Mouse (Mus musculus): Measurements from ENCODE around the gene Mmp2.
"Not testable (repeated sequence)": the region's sequence is repeated elsewhere in the genome, so short reads cannot be mapped to it uniquely, and the experiment has no call there.

Gene Mmp2

DNA sequence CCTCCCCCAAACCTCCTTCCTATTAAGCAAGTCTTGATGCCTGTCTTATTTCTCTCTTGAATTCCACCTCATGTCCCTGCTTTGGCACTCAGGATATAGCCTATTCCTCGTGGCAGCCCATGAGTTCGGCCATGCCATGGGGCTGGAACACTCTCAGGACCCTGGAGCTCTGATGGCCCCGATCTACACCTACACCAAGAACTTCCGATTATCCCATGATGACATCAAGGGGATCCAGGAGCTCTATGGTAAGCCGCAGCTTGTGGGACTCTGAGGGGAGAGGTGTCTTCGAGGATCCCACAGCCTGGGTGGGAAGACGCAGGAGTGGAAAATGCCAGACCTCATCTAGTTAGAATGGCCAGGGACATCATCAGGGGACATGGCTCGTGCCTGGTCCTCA lies 12.1 kb downstream of the Mmp2 start:
- DNase-seq (ENCODE audit: low spot score): no peak

DNA sequence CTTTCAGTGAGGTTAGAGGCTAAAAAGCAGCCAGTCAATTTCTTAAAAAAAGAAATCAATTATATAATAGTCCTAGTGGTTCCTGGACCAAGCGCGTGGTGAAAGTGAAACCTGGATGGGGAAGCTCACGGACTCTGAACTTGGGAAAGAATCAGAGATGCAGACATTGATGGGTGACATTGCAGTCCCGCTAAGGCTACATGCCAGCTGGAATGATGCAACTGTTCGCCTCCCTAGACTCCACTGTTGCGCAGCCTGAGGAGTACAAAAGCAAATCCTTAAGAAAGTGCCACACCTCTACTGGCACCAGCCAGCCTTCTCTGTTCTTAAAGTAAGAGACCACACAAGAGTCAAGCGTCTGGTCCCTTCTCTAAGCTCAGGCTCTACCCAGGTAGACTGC lies 12.8 kb downstream of the Mmp2 start:
- no peak for DNase-seq (ENCODE audit: low spot score)

DNA sequence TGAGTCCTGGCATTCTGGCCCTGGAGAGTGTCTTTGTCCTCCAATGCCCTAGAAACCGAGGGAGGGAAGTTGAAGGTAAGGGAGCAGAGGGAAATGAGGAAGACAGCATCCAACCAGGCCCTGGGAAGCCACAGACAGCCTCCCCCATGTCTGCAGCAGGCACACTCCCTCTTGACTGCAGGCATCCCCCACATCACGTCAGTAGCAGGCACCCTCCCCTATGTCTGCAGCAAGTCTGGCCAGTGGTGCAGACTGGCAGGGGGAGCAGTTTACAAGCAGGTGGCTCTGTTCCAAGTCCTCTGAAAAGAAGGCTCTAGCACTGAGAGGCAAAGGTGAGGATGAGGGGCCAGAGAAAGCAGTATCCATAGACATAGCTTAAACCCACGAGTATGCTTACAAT lies 19.6 kb downstream of the Mmp2 start:
- no peak for DNase-seq (ENCODE audit: low spot score)

DNA sequence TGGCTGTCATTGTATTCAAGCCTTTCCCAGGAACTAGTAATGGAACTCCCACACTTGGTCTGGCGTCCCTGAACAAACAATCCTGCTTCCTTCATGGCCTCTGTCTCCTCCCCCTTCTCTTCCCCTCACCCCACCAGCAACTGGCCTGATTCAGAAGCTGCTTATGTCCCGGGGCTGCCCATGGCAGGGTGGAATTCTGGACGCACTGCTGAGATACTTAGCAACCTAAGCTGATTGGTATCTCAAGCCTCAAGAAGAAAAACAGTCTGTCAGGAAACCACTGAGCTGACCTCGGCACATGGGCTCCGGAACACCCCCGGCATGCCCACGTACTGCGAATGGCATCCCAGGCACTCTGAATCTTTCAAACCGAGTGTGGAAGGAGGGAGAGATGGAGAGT lies 20.2 kb downstream of the Mmp2 start:
- no peak for DNase-seq (ENCODE audit: low spot score)

DNA sequence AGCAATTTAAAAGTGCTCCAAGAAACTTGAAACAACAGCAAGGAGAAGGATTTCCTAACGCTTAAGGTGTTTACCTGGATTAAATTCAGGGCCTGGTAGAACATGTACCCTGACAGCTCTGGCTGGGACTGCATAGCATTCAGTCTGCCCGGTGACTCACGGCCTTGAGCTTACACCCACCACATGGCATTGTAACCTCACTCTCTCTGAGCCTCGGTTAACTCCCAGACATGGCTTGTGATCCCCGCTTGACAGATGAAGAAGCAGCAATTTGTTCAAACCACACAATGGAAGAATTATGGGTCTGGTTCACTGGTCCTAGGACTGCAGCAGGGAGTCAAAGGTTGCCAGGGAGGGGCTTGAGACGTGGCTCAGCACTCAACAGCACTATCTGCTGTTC lies 22.2 kb downstream of the Mmp2 start:
- no peak for DNase-seq (ENCODE audit: low spot score)

DNA sequence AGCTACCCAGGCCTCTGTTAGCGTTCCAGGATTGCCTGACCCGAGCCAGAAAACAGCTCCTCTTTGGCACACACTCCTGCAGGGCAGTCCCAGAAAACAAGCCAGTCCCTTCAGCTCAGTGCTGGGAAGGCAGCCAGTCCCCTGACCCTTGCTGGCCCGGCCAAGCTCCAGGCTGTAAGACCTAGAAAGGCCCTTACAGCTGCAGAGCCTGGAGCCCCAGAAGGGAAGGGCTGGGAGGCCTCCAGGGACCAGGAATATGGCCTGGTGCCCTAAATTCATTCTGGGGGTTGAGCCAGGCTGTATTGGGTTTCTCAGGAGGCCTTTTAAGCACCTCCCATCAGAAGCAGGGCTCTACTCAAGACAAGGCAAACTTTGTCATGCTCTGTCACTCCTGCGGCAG lies 23.1 kb downstream of the Mmp2 start:
- no peak for DNase-seq (ENCODE audit: low spot score)

DNA sequence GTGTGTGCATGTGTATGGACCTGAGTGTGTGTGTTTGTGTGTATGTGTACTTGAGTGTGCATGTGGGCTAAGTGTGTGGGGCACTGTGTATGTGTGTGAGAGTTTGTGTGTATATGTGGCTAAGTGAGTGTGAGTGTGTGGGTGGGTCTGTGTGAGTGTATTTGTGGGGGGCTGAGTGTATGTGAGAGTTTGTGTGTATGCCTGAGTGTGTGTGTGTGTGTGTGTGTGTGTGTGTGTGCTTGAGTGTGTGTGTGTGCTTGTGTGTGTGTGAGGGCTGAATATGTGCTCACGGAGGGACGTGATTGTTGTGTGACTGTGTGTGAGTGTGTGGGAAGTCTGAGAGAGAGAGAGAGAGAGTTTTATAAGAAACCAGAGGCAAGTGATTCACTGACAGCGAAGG lies 24.3 kb downstream of the Mmp2 start:
- no peak for DNase-seq (ENCODE audit: low spot score)

DNA sequence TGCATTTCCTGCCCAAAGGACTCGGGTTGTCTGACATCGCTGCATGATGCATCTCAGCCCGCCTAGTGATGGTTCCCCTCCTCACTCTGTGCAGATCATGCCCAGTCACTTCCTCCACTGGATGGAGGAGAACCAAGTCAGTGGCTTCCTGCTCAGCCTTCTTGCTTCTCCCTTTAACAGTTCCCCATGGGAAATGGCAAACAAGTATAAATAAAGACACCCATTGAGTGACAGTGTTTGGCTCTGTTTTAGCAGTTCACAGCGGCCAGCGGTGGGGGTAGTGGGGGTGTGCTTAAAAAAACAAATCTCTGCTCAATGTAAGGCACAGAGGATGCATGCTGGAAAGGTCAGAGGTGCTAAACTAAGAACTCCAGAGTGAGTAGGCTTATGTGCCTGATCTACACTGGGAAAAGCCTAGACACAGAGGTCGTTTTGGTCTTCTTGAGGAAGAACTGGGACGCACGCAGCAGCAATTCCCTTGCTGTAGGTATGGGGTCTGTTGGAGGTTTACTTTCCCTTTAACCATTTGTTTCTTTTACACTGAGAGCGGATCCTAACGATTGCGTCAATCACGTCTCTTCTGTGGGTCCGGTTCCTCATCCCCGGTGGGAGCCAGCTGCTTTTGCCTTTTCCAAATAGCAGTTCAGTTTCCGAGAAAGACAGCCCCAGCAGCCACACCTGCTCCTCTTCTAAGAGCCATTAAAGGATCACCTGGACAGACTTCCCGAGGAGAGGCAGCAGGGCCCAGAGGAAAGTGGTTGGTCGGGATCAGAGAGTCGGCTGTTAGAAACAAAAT lies 26.3 kb downstream of the Mmp2 start:
- no peak for DNase-seq (ENCODE audit: low spot score)

DNA sequence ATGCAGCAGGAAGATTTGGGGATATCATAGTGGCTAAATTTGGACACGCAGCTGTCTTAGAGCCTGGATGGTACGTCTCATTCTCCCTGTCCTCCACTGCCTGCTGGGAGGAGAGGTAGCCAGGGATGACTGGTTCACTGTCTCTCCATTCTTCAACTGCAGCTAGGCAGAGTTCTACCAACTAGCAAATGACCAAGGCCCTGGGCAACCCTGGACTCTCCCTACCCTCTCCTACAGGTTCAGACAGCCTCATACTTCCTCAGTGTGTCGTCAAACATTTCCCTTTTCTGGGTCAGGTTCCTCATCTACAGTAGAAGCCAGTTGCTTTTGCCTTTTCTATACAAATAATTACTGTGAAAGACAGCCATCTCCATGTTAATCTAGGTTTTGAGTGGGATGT lies 27.6 kb downstream of the Mmp2 start:
- DNase-seq (ENCODE audit: low spot score): no peak

DNA sequence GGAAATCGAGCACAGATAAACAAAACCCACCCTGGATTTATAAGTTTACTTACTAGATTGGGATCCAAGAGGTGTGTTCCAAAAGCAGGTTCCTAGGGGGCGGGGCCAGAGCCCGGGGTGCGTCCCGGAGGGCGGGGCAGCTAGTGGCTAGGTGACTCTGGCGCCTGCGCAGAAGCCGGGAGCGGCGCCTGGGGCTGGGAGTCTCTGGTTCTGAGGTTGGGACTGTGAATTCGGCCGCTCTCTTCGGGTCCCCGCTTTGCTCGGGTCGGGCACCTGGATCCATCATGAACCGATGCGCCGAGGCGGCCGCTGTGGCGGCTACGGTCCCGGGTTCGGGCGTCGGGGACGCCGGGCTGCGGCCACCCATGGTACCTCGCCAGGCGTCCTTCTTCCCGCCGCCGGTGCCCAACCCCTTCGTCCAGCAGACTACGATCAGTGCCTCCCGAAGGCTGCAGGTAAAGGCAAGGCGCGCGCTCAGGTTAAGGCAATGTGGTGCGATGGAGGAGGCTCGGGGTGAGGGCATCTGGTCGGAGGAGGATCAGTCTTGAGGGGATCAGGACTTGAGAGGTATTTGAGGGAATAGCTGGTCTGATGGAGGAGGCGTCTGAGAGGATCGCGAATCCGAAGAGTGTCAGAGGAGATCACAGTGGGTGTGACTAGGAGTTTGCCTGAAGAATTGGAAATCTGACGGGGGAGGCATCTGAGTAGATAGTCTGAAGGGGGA lies 28.2 kb downstream of the Mmp2 start, which contains the start of gene Lpcat2:
Gene Lpcat2, plus strand, starts transcription at position 169 of the 724 bp plus-strand sequence.
- no peak for DNase-seq (ENCODE audit: low spot score)

DNA sequence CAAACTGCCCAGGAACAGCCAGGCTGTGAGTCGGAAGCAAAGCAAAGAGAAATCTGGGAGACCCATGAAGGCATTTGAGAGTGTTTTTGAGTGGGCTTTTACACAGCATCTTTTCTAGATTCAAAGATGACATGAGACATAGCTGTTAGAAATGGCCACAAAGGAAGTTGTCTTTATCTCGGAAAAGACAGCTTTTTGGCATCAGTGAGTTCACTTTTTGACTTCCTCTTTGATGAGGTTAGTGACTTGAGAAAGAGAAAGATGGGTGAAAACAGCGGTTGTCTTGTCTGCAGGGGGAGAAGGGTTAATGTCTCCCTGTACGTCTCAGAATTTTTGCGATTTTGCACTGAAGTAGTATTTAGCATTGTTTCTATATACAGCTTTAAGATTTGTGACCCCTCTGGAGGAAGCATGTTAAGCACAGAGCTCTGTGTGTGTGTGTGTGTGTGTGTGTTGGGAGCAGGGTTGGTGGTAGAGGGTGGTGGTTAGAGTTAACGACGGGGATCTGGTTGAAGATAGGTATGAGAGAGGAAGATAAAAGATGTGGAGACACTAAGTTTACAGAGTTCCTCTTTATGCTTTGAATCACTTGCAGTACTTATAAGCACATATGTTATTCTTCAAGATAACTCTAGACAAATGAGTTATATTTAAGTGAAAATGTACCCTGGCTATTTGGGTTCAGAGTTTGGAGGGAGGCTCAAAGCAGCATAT lies 29.3 kb downstream of the Mmp2 start:
- no peak for DNase-seq (ENCODE audit: low spot score)

DNA sequence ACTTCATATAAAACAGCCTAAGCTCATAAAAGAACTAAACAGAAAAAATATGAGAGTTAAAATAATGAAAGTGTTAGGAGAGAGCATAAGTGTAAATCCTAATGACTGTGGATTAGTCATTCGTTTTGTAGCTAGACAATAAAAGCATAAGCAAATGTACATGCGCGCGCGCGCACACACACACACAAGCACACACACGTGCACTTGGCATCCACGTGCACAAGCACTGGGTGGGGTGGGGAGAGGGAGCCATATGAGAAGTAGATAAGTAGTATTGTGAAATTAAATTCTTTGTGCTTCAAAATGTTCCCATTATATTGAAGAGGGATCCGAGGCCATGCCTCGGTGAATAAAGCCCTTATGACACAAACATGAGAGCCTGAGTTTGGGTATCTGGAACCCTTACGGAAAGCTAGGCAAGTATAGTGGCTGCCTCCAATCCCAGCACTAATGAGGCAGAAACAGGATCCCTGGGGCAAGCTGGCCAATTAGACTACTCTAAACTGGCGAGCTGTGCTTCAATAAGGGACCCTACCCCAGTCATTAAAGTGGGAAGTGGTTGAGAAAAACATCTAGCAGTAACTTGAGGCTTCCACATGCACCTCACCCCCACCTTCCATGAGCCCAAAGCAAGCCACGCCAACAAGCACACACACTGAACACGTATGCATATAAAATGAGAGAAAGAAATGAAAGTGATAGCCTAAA lies 31.5 kb downstream of the Mmp2 start:
- DNase-seq (ENCODE audit: low spot score): no peak

DNA sequence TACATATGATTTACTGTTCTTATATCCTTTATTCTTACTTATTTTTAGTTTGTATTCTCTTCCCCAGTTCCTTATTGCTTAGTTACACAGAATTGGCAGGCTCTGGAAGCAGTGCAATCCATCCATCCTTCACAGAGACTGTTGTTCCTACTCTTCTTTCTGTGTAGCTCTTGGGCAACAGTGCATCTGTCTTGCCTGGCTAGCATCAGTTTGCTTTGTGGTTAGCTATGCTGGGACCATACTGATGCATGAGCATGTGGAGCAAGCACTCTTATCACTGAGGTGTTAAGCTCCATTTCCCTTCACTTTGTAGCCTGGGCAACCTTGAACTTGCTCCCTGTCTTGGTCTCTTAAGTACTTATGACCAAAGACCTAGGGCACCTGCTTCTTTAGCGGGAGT lies 34.9 kb downstream of the Mmp2 start:
- no peak for DNase-seq (ENCODE audit: low spot score)

DNA sequence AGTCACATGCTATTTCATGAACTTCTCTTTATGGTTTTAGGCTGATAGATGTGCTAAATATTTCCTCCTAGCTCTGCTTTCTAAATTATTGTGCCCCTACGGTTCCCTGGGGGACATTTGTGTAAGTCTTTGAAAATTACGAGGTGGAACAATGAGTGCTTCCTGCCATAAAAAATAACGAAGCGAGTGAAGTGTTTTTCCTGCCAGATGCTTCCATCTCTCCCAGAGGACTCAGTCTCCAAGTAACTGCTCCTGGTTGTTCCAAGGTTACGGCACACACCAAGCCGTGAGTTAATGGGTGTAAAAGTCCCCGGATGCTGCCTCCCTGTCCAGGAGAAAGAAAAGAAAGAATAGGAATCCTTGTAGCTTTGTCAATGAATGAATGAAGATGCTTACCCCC lies 43.2 kb downstream of the Mmp2 start:
- no peak for DNase-seq (ENCODE audit: low spot score)

DNA sequence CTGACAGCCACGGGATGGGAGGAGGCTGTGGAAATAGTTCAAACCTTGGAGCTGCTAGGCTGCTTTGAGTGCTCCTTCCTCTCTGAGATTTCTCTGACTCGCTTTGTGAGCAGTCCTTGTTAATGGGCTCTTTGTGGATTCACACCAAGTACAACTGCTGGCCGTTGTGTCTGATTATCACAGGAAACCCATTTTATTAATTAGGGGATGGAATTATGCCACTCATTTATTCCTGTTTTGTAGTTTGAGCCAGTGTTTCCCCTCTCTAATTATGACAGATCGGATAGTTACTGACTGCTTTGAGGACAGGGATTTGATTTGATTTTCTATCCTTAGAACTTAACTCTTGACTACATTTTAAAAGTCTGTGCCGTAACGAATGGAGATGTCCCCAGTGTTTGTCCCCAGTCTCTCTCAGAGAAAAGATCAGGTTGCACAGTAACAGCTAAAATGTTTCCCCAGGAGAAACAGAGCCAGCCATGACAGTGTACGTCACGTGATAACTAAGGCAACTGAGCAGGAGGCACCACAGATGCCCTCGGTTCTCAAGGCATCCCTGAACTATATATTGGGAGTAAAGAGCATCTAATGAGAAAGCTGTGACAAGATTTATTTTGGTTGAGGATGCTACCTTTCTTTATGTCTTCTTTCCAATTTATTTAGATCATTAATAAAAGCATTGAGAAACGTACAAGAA lies 45.1 kb downstream of the Mmp2 start:
- no peak for DNase-seq (ENCODE audit: low spot score)

DNA sequence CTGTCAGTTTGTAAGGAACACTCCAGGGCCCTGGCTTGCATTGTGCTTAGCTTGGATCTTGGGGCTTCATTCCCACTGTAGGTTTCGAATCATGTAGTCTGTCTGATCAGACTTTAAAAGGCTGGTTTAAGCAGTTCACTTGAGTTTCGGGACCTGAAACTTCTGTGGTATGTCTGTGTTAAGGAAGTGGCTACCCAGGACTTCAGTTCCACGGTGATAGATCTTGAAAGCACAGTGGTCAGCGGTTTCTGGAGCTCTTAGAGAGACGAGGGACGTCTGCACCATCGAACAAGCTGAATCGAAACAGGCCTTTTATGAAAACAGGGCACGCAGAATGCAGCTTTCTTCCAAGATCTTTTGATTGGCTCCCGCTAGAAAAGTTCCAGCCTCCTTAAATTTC lies 48.7 kb downstream of the Mmp2 start:
- DNase-seq (ENCODE audit: low spot score): no peak

DNA sequence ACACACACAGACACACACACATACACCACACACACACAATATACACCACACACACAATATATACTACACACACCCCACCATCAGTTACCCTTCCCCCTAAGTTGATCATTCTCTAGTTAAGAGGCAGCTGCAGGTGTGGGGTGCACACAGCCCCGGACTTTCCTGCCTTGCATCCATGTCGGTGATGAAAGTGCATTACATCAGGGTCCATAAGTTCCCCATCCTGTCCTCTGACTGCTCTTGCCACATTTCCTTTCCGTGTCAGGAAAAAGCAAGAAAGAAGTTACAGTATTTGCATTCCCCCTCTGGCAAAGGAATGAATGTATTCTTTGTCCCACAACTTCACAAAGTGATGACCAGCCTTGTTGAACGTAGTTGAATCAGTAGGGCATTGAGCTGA lies 54.2 kb downstream of the Mmp2 start:
- DNase-seq (ENCODE audit: low spot score): no peak

DNA sequence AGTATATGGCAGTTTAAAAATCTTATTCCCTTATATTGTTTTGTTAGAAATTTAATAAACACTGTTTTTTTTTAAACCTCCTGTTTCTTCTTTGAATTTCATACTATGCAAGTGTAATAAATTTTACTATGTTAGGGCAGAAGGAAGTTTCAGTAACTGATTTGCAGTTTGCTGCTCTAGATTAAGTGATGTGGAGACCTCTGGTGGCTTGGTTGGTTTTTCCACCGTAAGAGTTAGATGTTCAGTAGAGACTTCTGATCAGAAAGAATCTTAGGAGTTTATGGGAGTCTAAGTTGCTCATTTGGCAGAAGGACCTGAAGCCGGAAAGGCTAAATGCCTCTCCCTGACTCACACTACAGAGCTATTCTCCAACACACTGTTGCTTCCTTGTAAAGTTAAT lies 56.7 kb downstream of the Mmp2 start:
- no peak for DNase-seq (ENCODE audit: low spot score)

DNA sequence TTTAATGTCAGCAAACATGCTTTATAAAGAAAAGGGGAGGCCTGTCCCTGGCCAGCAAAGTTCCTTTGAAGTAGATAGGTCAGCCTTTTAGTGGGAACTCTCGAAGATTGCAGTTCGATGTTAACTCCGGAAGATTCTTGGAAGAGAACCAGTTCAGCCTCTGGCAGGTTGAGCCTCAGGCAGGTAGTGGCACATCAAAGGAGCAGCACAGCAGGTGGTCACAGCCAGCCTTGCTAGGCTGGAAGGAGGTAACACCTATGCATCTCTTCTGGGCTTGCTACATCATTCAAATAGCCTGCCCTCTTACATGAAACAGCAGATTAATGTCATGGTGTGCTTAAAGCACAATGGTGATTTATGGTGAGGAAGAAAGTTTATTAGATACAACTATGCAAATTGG lies 65.1 kb downstream of the Mmp2 start:
- DNase-seq (ENCODE audit: low spot score): not testable (repeated sequence)

DNA sequence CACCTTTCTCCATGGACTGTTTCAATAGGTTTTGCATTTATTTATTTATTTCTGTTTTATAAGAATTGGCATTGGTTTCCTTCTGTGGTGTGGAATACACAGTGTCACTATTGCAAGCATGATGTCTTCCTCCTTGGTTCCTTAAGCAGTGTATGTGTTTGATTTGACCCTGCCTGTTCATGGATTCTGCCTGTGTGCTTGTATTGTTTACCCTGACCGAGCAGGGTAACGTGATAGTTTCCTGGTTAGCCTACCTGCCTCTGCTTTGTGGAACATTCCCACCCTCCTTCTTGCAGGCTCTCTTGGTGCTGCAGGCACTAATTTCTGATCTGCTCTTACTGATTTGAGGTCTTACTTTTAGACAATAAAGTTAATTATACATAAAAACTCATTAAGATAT lies 66.8 kb downstream of the Mmp2 start:
- DNase-seq (ENCODE audit: low spot score): no peak

DNA sequence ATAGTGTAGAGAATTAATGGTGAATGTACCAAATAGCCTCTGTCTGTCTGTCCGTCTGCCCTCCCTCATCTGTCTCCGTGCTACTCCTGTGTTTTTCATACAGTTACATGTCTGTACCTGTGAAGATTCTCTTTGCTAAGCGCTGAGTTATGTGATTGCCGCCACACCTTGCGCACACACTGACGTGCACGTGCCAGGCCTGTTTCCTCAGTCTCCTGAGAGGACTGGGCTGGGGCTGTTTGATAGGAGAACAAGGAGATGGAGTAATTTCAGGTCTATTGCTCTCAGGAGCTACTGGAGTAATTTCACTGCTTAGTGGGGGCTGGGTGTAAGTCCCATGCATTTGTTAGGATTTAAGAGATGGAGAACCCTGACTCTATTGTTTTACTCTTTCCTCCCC lies 68.0 kb downstream of the Mmp2 start:
- no peak for DNase-seq (ENCODE audit: low spot score)

DNA sequence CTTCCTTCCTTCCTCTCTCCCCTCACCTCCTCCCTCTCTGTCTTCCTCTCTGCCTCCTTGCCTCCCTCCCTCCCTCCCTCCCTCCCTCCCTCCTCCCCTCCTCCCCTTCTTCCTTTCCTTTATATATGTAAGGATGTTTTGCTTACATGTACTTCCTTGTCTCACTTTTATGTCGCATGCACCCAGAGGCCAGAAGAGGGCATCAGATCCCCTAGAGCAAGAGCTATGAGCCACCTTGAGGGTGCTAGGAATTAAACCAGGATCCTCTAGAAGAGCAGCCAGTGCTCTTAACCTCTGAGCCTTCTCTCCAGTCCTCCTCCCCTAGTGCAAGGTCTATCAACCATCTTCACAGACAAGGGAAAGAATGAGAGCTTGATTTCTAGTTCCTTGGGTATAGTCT lies 69.0 kb downstream of the Mmp2 start:
- DNase-seq (ENCODE audit: low spot score): no peak
